Mouse (Mus musculus) C2C12 (cell line): ENCODE measurements around the gene Thada. TPM values are rescaled to one million over a fixed set of nuclear protein-coding genes. Genes with fewer than 3 reads are reported as not detected.

Source experiments
- H3K27me3 ChIP-seq: one replicate; pipeline ENCODE4 v1.6.1; 2011; ENCODE audit not compliant: control insufficient read depth, insufficient read depth, insufficient read length
- H3K36me3 ChIP-seq: one replicate; pipeline ENCODE4 v1.6.1; 2011; ENCODE audit not compliant: control insufficient read depth, insufficient read depth
- H3K4me3 ChIP-seq: one replicate; pipeline ENCODE4 v1.5.1; 2011; ENCODE audit warnings: mild to moderate bottlenecking, control low read depth; ENCODE audit not compliant: poor library complexity, insufficient read depth, severe bottlenecking
- H3K79me2 ChIP-seq: one replicate; pipeline ENCODE4 v1.6.1; 2011; ENCODE audit not compliant: control insufficient read depth, insufficient read depth
- H3K79me3 ChIP-seq: one replicate; pipeline ENCODE4 v1.6.1; 2011; ENCODE audit warnings: low read depth, control low read depth
- H3ac ChIP-seq: one replicate; pipeline ENCODE3; 2011; ENCODE audit warnings: low read depth; ENCODE audit not compliant: control insufficient read depth, insufficient read length
- CEBPB ChIP-seq: IDR thresholded peaks from one replicate; pipeline ENCODE4 v1.6.1; 2011; ENCODE audit warnings: low read depth, mild to moderate bottlenecking, control low read depth, moderate library complexity
- CTCF ChIP-seq: IDR thresholded peaks from one replicate; pipeline ENCODE4 v1.5.1; 2011; ENCODE audit not compliant: control insufficient read depth, insufficient read depth, insufficient read length
- FOSL1 ChIP-seq: IDR thresholded peaks from one replicate; pipeline ENCODE4 v1.8.0; 2011; ENCODE audit warnings: mild to moderate bottlenecking, low read length; ENCODE audit not compliant: poor library complexity, insufficient read depth, severe bottlenecking
- MAX ChIP-seq: IDR thresholded peaks from one replicate; pipeline ENCODE4 v1.6.1; 2011; ENCODE audit warnings: mild to moderate bottlenecking, control low read depth
- MYOD1 ChIP-seq: IDR thresholded peaks from one replicate; pipeline ENCODE4 v1.6.1; 2011; ENCODE audit warnings: low read depth; ENCODE audit not compliant: control insufficient read depth, insufficient read length
- MYOG ChIP-seq: IDR thresholded peaks from one replicate; pipeline ENCODE4 v1.6.1; 2011; ENCODE audit not compliant: control insufficient read depth, insufficient read length; ENCODE audit errors: extremely low read depth
- USF1 ChIP-seq: IDR thresholded peaks from one replicate; pipeline ENCODE4 v1.6.1; 2011; ENCODE audit warnings: low read depth, mild to moderate bottlenecking, control low read depth, moderate library complexity
- polyA plus RNA-seq: library from polyadenylated mRNA; unstranded; fragments of >200 nt; fragmentation: generic; extraction: Trizol; gene quantifications from one replicate; pipeline ENCODE4 v1.2.1, GENCODE M21; 2012; ENCODE audit warnings: missing spikeins

The Thada gene
- polyA plus RNA-seq, 1 experiment, result 7.3 TPM

- H3K79me3 ChIP-seq, result no peaks in the 10 kb centered on the region
- no peak overlapping the region for H3ac ChIP-seq
- no peaks in the 10 kb centered on the region for H3K79me2 ChIP-seq
- no peaks in the 10 kb centered on the region for H3K27me3 ChIP-seq
- TF ChIP-seq MAX (no peak), FOSL1 (no peak), MYOD1 (no peak), CTCF (no peak), CEBPB (no peak), USF1 (no peak), MYOG (no peak)
- H3K4me3 ChIP-seq, result no peak overlapping the region
- H3K36me3 ChIP-seq, result peaks cover 71% of the 10 kb centered on the region
These were observed 46.4 kb downstream of the Thada start for GRCm38 (mm10) chr17:84419326-84420275.

- Histone ChIP-seq H3ac (no peak overlapping the region), H3K27me3 (no peaks in the 10 kb centered on the region), H3K36me3 (peaks cover 64% of the 10 kb centered on the region), H3K79me3 (no peaks in the 10 kb centered on the region), H3K79me2 (no peaks in the 10 kb centered on the region), H3K4me3 (no peak overlapping the region)
- no peak for TF ChIP-seq USF1
- no peak for TF ChIP-seq CTCF
- TF ChIP-seq FOSL1, result no peak
- no peak for TF ChIP-seq MYOD1
- TF ChIP-seq CEBPB, result no peak
- TF ChIP-seq MYOG, result no peak
- TF ChIP-seq MAX, result no peak
These were observed 50.1 kb downstream of the Thada start for GRCm38 (mm10) chr17:84415936-84416335.

GRCm38 (mm10) chr17:84408731-84409130 is 57.3 kb downstream of the Thada start:
- no peak overlapping the region for H3K4me3 ChIP-seq
- H3ac ChIP-seq, result no peak overlapping the region
- no peak for TF ChIP-seq USF1
- no peak for TF ChIP-seq CEBPB
- no peak for TF ChIP-seq MAX
- no peak for TF ChIP-seq MYOG
- TF ChIP-seq MYOD1, result no peak
- TF ChIP-seq FOSL1, result no peak
- no peak for TF ChIP-seq CTCF
- H3K36me3 ChIP-seq, result peaks cover 45% of the 10 kb centered on the region
- peaks cover 3% of the 10 kb centered on the region for H3K79me3 ChIP-seq
- no peaks in the 10 kb centered on the region for H3K79me2 ChIP-seq
- no peaks in the 10 kb centered on the region for H3K27me3 ChIP-seq

GRCm38 (mm10) chr17:84405616-84406015 is 60.4 kb downstream of the Thada start:
- Histone ChIP-seq H3K79me3 (peaks cover 3% of the 10 kb centered on the region), H3ac (no peak overlapping the region), H3K27me3 (no peaks in the 10 kb centered on the region), H3K4me3 (no peak overlapping the region), H3K79me2 (no peaks in the 10 kb centered on the region), H3K36me3 (peaks cover 38% of the 10 kb centered on the region)
- TF ChIP-seq FOSL1 (no peak), MAX (no peak), CEBPB (no peak), MYOG (no peak), MYOD1 (no peak), CTCF (no peak), USF1 (no peak)

GRCm38 (mm10) chr17:84401796-84402195 is 64.2 kb downstream of the Thada start:
- H3ac ChIP-seq, result no peak overlapping the region
- H3K4me3 ChIP-seq, result no peak overlapping the region
- no peak for TF ChIP-seq CEBPB
- TF ChIP-seq MAX, result no peak
- TF ChIP-seq MYOG, result no peak
- TF ChIP-seq FOSL1, result no peak
- TF ChIP-seq MYOD1, result no peak
- TF ChIP-seq USF1, result no peak
- no peak for TF ChIP-seq CTCF
- no peaks in the 10 kb centered on the region for H3K27me3 ChIP-seq
- no peaks in the 10 kb centered on the region for H3K79me2 ChIP-seq
- peaks cover 3% of the 10 kb centered on the region for H3K79me3 ChIP-seq
- peaks cover 33% of the 10 kb centered on the region for H3K36me3 ChIP-seq

- Histone ChIP-seq H3K4me3 (no peak overlapping the region), H3K79me2 (no peaks in the 10 kb centered on the region), H3K79me3 (no peaks in the 10 kb centered on the region), H3ac (no peak overlapping the region), H3K27me3 (no peaks in the 10 kb centered on the region), H3K36me3 (peaks cover 39% of the 10 kb centered on the region)
- TF ChIP-seq CTCF (no peak), MAX (no peak), MYOD1 (no peak), CEBPB (no peak)
These were observed 66.6 kb downstream of the Thada start for GRCm38 (mm10) chr17:84399431-84399830.
